Mouse (Mus musculus) lung, embryonic 14.5 days (tissue): ENCODE measurements around the gene Dct. TPM values are rescaled to one million over a fixed set of nuclear protein-coding genes. Genes with fewer than 3 reads are reported as not detected.
A peak's percentile ranks its signal among the peaks of the same experiment; 100 is the strongest.

ENCODE experiments used
- ATAC-seq: fragments of 200-750 bp; cut with Nextera tagmentation; 2 replicates; pipeline ENCODE4 v1.8.0; 2017; ENCODE audit warnings: mild to moderate bottlenecking, moderate TSS enrichment, moderate library complexity; ENCODE audit not compliant: insufficient read depth
- DNase-seq: peaks from one replicate; pipeline ENCODE4 v3.0.0-alpha.2; 2015
- H3K27ac ChIP-seq: fragments of 300-500 bp; sonication (generic); 2 replicates; pipeline ENCODE4 v1.5.1; 2014; ENCODE audit warnings: low read depth, mild to moderate bottlenecking, moderate library complexity
- H3K27me3 ChIP-seq: fragments of 300-500 bp; sonication (generic); 2 replicates; pipeline ENCODE4 v1.6.1; 2014; ENCODE audit warnings: low read length, control low read depth; ENCODE audit not compliant: insufficient read depth
- H3K36me3 ChIP-seq: fragments of 300-500 bp; sonication (generic); 2 replicates; pipeline ENCODE4 v1.6.1; 2014; ENCODE audit warnings: control low read depth; ENCODE audit not compliant: insufficient read depth
- H3K4me1 ChIP-seq: fragments of 300-500 bp; sonication (generic); 2 replicates; pipeline ENCODE4 v1.6.1; 2014; ENCODE audit warnings: antibody characterized with exemption, control low read depth; ENCODE audit not compliant: insufficient read depth
- H3K4me2 ChIP-seq: fragments of 300-500 bp; sonication (generic); 2 replicates; pipeline ENCODE4 v1.6.1; 2014; ENCODE audit warnings: mild to moderate bottlenecking
- H3K4me3 ChIP-seq: fragments of 300-500 bp; sonication (generic); 2 replicates; pipeline ENCODE4 v1.5.1; 2014; ENCODE audit warnings: low read depth, low read length
- H3K9ac ChIP-seq: fragments of 300-500 bp; sonication (generic); 2 replicates; pipeline ENCODE4 v1.6.1; 2014
- H3K9me3 ChIP-seq: fragments of 300-500 bp; sonication (generic); 2 replicates; pipeline ENCODE4 v1.6.1; 2016; ENCODE audit warnings: low read depth, low read length, control low read depth
- CTCF ChIP-seq: IDR thresholded peaks from 2 replicates; pipeline ENCODE4 v1.5.1; 2016; ENCODE audit warnings: antibody characterized with exemption, low read depth
- WGBS: fragments of 180-500 bp; shearing (Covaris S2); extraction: QIAGEN DNeasy Blood & Tissue Kit; methylation state at CpG from one replicate; pipeline ENCODE4 v1.1.7; 2014; 5-methylcytosine and 5-hydroxymethylcytosine counted together
- polyA plus RNA-seq: library from polyadenylated mRNA; unstranded; fragments of >200 nt; fragmentation: Nextera tagmentation; extraction: Ambion mirVana; gene quantifications from 2 replicates; pipeline ENCODE4 v1.2.1, GENCODE M21; 2014

Dct gene
- polyA plus RNA-seq, result 1.1 and 1.2 TPM in 2 replicates

DNA sequence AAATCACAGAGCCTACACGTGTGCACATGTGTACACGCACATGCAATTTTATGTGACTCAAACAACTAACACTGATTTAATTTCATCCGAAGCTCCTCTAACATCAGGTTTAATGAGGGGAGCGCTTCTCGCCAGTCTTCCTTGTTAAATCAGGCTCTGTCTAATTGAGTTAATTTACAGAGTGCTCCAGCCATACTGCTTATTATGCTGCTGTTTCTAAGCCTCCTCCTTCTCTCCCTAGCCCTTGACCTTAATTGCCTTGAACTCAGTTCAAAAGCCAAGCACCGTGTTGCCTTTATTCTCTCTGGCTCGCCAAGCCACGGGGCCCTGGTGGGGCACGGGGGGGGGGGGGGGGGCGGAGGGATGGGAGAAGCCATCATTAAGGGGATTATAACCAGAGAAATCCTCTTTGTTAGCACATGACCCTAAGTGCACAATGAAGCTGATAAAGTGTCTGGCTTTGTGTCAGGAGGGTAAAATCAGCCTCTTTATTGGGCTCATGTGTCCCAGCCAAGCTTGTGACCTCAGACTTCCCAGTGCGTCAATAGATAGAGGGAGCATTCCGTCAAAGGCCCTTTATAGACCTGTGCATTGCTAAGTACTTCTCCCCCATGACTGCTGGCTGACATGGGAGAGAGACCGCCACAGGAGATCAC, at the start of gene Dct:
TSS of gene Dct (minus strand) at position 270 of the 656 bp plus-strand sequence.
- Histone ChIP-seq H3K27me3 (no peaks in the 10 kb centered on the region), H3K9me3 (no peaks in the 10 kb centered on the region), H3K4me1 (no peaks in the 10 kb centered on the region; the same call in 1 of the 2 replicates), H3K4me3 (no peak within 1 kb of the TSS), H3K4me2 (no peak within 1 kb of the TSS), H3K27ac (peak within 1 kb of the TSS; percentile 26; the same call in 1 of the 2 replicates), H3K9ac (no peak within 1 kb of the TSS), H3K36me3 (no peaks in the 10 kb centered on the region)
- 74% methylated on average over 12 of the region's 13 CpGs for WGBS
- DNase-seq (no peak), ATAC-seq (no peak)
- no peak for TF ChIP-seq CTCF

DNA sequence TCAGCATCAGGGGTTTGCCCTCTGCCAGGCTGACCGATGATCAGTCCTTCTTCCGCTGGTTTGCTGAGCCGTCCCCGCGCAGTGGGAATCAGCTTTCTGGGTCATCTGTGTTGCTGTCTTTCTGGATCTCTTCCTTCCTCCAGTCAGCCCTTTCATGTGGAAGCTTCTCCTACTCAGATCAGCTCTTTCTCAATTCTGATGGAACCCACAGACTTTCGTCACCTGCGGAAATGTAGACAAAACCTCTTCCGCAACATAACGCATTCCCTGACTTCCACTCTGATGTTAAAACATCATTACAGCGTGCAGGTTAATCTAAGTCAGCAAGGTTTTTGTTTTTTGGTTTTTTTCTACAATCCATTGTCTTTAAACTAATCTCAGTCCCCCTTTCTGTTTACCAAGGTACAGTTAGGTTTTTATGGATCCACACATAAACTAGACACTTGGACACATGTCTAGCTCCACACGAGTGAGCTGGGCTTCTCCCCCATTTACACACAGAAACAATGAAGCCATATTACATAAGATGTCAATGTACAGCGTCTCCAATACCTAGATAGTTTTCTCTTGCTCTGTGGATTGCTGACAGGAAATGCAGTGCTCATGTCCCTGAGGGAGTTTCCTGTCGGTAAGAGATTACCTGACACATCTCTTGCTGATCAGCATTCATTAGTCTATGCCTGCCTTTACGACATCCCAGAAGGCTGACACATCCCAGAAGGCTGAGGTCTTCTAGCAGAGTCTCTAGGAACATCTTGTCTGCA, 49.4 kb upstream of the Dct start:
- no peaks in the 10 kb centered on the region for H3K27me3 ChIP-seq
- H3K4me2 ChIP-seq, result no peak overlapping the region
- H3K9me3 ChIP-seq, result no peaks in the 10 kb centered on the region
- no peaks in the 10 kb centered on the region for H3K36me3 ChIP-seq
- H3K4me3 ChIP-seq, result no peak overlapping the region
- no peaks in the 10 kb centered on the region for H3K4me1 ChIP-seq
- WGBS, result 77% methylated on average over 14 of the region's 14 CpGs
- ATAC-seq, result no peak
- no peak for TF ChIP-seq CTCF
- H3K9ac ChIP-seq, result no peak overlapping the region
- no peak for DNase-seq
- H3K27ac ChIP-seq, result no peak overlapping the region

GRCm38 (mm10) chr14:118098265-118098664, 46.2 kb upstream of the Dct start:
- H3K4me1 ChIP-seq, result no peaks in the 10 kb centered on the region
- no peaks in the 10 kb centered on the region for H3K36me3 ChIP-seq
- ATAC-seq, result no peak
- H3K27me3 ChIP-seq, result no peaks in the 10 kb centered on the region
- no peak overlapping the region for H3K4me3 ChIP-seq
- no peaks in the 10 kb centered on the region for H3K9me3 ChIP-seq
- no peak for DNase-seq
- H3K4me2 ChIP-seq, result no peak overlapping the region
- H3K27ac ChIP-seq, result no peak overlapping the region
- TF ChIP-seq CTCF, result no peak
- no peak overlapping the region for H3K9ac ChIP-seq
- WGBS, result 49% methylated on average over 2 of the region's 2 CpGs

- WGBS, result 1% methylated on average over 18 of the region's 18 CpGs
- Histone ChIP-seq H3K27me3 (no peaks in the 10 kb centered on the region), H3K4me2 (peak overlapping the region; percentile 68), H3K27ac (peak overlapping the region; percentile 83; the same call in 1 of the 2 replicates), H3K9me3 (no peaks in the 10 kb centered on the region), H3K4me3 (peak overlapping the region; percentile 68), H3K4me1 (no peaks in the 10 kb centered on the region), H3K36me3 (no peaks in the 10 kb centered on the region), H3K9ac (peak overlapping the region; percentile 62)
- DNase-seq, result peak; percentile 23
- TF ChIP-seq CTCF, result no peak
- ATAC-seq, result peak; percentile 44
These were observed 37.9 kb upstream of the Dct start for GRCm38 (mm10) chr14:118089806-118090392.

- Histone ChIP-seq H3K4me3 (peak overlapping the region; percentile 68), H3K9me3 (no peaks in the 10 kb centered on the region), H3K4me1 (no peaks in the 10 kb centered on the region), H3K36me3 (no peaks in the 10 kb centered on the region), H3K4me2 (peak overlapping the region; percentile 68), H3K27ac (peak overlapping the region; percentile 83; the same call in 1 of the 2 replicates), H3K27me3 (no peaks in the 10 kb centered on the region), H3K9ac (peak overlapping the region; percentile 62)
- TF ChIP-seq CTCF, result 0 out of 2 replicates have a peak, but pooled peaks have one; percentile 20
- DNase-seq (peak; percentile 96), ATAC-seq (peak; percentile 87)
- 0% methylated on average over 44 of the region's 44 CpGs for WGBS
These were observed 37.3 kb upstream of the Dct start for GRCm38 (mm10) chr14:118089215-118089805.

- H3K27me3 ChIP-seq, result no peaks in the 10 kb centered on the region
- no peak for TF ChIP-seq CTCF
- no peaks in the 10 kb centered on the region for H3K36me3 ChIP-seq
- H3K27ac ChIP-seq, result peak overlapping the region; percentile 83; the same call in 1 of the 2 replicates
- H3K9me3 ChIP-seq, result no peaks in the 10 kb centered on the region
- WGBS, result 9% methylated on average over 22 of the region's 22 CpGs
- ATAC-seq, result peak; percentile 49; the same call in 1 of the 2 replicates
- DNase-seq, result peak; percentile 48
- peak overlapping the region; percentile 62 for H3K9ac ChIP-seq
- H3K4me1 ChIP-seq, result no peaks in the 10 kb centered on the region
- peak overlapping the region; percentile 68 for H3K4me3 ChIP-seq
- peak overlapping the region; percentile 68 for H3K4me2 ChIP-seq
These were observed 36.6 kb upstream of the Dct start for GRCm38 (mm10) chr14:118088437-118089207.
